Mouse (Mus musculus): Measurements from ENCODE around the gene 4933417A18Rik. TPM values are rescaled to one million over a fixed set of nuclear protein-coding genes. Genes with fewer than 3 reads are reported as not detected.
A peak's percentile ranks its signal among the peaks of the same experiment; 100 is the strongest.
"Not testable (repeated sequence)": the region's sequence is repeated elsewhere in the genome, so short reads cannot be mapped to it uniquely, and the experiment has no call there.

The 4933417A18Rik gene
- polyA plus RNA-seq (2015; fragmentation: Nextera tagmentation; extraction: Ambion mirVana): not detected in 2 replicates

- H3K36me3 ChIP-seq (ENCODE audit: control insufficient read depth, insufficient read depth, low read length): no peaks in the 10 kb centered on the region
- H3K9ac ChIP-seq (ENCODE audit: low read depth, low read length): no peak within 1 kb of the TSS
- no peak for ATAC-seq
- no peaks in the 10 kb centered on the region for H3K9me3 ChIP-seq (ENCODE audit: control insufficient read depth, low read length)
- H3K4me1 ChIP-seq (ENCODE audit: control insufficient read depth, insufficient read depth, low read depth, low read length): no peaks in the 10 kb centered on the region
- H3K27ac ChIP-seq (ENCODE audit: low read depth, low read length): no peak within 1 kb of the TSS
- 83% methylated on average over 4 of the region's 4 CpGs for WGBS
- H3K4me3 ChIP-seq (ENCODE audit: low read length): no peak within 1 kb of the TSS
- H3K27me3 ChIP-seq (replicated peaks; ENCODE audit: control insufficient read depth, insufficient read depth, low read length): no peaks in the 10 kb centered on the region
- H3K4me2 ChIP-seq (ENCODE audit: low read length): no peak within 1 kb of the TSS
These were observed at the start of gene 4933417A18Rik, which contains the start of gene Fam217a for GRCm38 (mm10) chr13:34924210-34924609. TSS of gene 4933417A18Rik (plus strand) at chr13:34924409. TSS of gene Fam217a (minus strand) at chr13:34924310.

DNA sequence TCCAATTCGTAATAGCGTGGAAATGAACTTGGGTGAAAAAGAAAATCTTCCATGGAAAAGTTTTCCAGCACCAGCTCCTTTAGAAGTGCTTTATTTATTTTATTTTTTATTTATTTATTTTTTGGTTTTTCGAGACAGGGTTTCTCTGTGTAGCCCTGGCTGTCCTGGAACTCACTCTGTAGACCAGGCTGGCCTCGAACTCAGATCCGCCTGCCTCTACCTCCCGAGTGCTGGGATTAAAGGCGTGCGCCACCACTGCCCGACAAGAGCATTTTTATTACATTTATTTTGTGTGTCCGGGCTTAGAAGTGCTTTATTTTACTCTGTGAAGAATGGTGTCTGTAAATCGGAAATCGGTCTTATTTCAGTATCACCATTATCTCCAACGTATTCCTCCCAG is 49.5 kb upstream of the 4933417A18Rik start:
- H3K9me3 ChIP-seq (ENCODE audit: control insufficient read depth, low read length); H3K36me3 ChIP-seq (ENCODE audit: control insufficient read depth, insufficient read depth, low read length); H3K27me3 ChIP-seq (replicated peaks; ENCODE audit: control insufficient read depth, insufficient read depth, low read length): not testable (repeated sequence)
- peak overlapping the region; percentile 96 for H3K27ac ChIP-seq (ENCODE audit: low read depth, low read length)
- 18% methylated on average over 13 of the region's 13 CpGs for WGBS
- peak overlapping the region; percentile 96 for H3K4me3 ChIP-seq (ENCODE audit: low read length)
- H3K9ac ChIP-seq (ENCODE audit: low read depth, low read length): peak overlapping the region; percentile 93
- H3K4me2 ChIP-seq (ENCODE audit: low read length): peak overlapping the region; percentile 74
- H3K4me1 ChIP-seq (ENCODE audit: control insufficient read depth, insufficient read depth, low read depth, low read length): peaks cover 19% of the 10 kb centered on the region
- ATAC-seq: peak; percentile 12; the same call in 1 of the 2 replicates

- Histone ChIP-seq H3K27ac (ENCODE audit: low read depth, low read length) (peak within 1 kb of the TSS; percentile 96), H3K36me3 (ENCODE audit: control insufficient read depth, insufficient read depth, low read length) (no peaks in the 10 kb centered on the region), H3K4me3 (ENCODE audit: low read length) (peak within 1 kb of the TSS; percentile 96), H3K9ac (ENCODE audit: low read depth, low read length) (peak within 1 kb of the TSS; percentile 93), H3K9me3 (ENCODE audit: control insufficient read depth, low read length) (no peaks in the 10 kb centered on the region), H3K4me2 (ENCODE audit: low read length) (peak within 1 kb of the TSS; percentile 74), H3K4me1 (ENCODE audit: control insufficient read depth, insufficient read depth, low read depth, low read length) (peaks cover 19% of the 10 kb centered on the region), H3K27me3 (replicated peaks; ENCODE audit: control insufficient read depth, insufficient read depth, low read length) (no peaks in the 10 kb centered on the region)
- ATAC-seq: peak; percentile 85
- 1% methylated on average over 37 of the region's 40 CpGs for whole genome bisulfite sequencing
These were observed 49.0 kb upstream of the 4933417A18Rik start, which contains the start of gene Prpf4b for GRCm38 (mm10) chr13:34875166-34875710. TSS of gene Prpf4b (plus strand) at chr13:34875302.

- peak overlapping the region; percentile 74 for H3K4me2 ChIP-seq (ENCODE audit: low read length)
- no peaks in the 10 kb centered on the region for H3K27me3 ChIP-seq (replicated peaks; ENCODE audit: control insufficient read depth, insufficient read depth, low read length)
- H3K36me3 ChIP-seq (ENCODE audit: control insufficient read depth, insufficient read depth, low read length): no peaks in the 10 kb centered on the region
- ATAC-seq: peak; percentile 13
- H3K4me3 ChIP-seq (ENCODE audit: low read length): peak overlapping the region; percentile 96
- H3K9ac ChIP-seq (ENCODE audit: low read depth, low read length): peak overlapping the region; percentile 93
- H3K9me3 ChIP-seq (ENCODE audit: control insufficient read depth, low read length): no peaks in the 10 kb centered on the region
- WGBS: under 1% methylated on average over 33 of the region's 50 CpGs
- peaks cover 19% of the 10 kb centered on the region for H3K4me1 ChIP-seq (ENCODE audit: control insufficient read depth, insufficient read depth, low read depth, low read length)
- H3K27ac ChIP-seq (ENCODE audit: low read depth, low read length): peak overlapping the region; percentile 96
These were observed 48.3 kb upstream of the 4933417A18Rik start for GRCm38 (mm10) chr13:34875741-34876445.

DNA sequence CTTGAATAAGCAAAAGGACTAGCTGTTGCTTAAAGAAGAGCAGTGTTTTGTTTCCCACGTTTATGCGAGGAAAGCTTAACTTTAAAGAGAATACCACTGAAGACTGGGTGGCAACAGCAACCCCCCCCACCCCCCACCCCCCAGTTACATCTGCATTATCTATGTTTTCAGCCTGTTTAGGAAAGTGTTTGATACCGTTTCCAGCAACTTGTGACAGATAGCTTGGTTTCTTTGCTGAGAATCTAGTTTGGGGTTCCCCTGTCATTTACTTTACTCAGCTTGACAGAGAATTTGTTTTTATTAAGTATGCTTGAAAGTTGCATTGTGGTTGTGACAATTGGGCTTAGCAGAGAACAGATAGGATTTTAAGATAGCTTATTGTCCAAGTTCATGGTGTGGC is 47.7 kb upstream of the 4933417A18Rik start:
- no peak for ATAC-seq
- Histone ChIP-seq H3K27me3 (replicated peaks; ENCODE audit: control insufficient read depth, insufficient read depth, low read length) (no peaks in the 10 kb centered on the region), H3K4me3 (ENCODE audit: low read length) (peak overlapping the region; percentile 96), H3K27ac (ENCODE audit: low read depth, low read length) (no peak overlapping the region), H3K4me1 (ENCODE audit: control insufficient read depth, insufficient read depth, low read depth, low read length) (peaks cover 19% of the 10 kb centered on the region), H3K9ac (ENCODE audit: low read depth, low read length) (peak overlapping the region; percentile 93; the same call in 1 of the 2 replicates), H3K36me3 (ENCODE audit: control insufficient read depth, insufficient read depth, low read length) (no peaks in the 10 kb centered on the region), H3K4me2 (ENCODE audit: low read length) (peak overlapping the region; percentile 74), H3K9me3 (ENCODE audit: control insufficient read depth, low read length) (no peaks in the 10 kb centered on the region)
- 14% methylated on average over 3 of the region's 3 CpGs for WGBS

- H3K9ac ChIP-seq (ENCODE audit: low read depth, low read length): no peak overlapping the region
- H3K4me1 ChIP-seq (ENCODE audit: control insufficient read depth, insufficient read depth, low read depth, low read length): no peaks in the 10 kb centered on the region
- H3K36me3 ChIP-seq (ENCODE audit: control insufficient read depth, insufficient read depth, low read length): peaks cover 49% of the 10 kb centered on the region
- H3K4me3 ChIP-seq (ENCODE audit: low read length): no peak overlapping the region
- no peak overlapping the region for H3K4me2 ChIP-seq (ENCODE audit: low read length)
- no peaks in the 10 kb centered on the region for H3K27me3 ChIP-seq (replicated peaks; ENCODE audit: control insufficient read depth, insufficient read depth, low read length)
- H3K9me3 ChIP-seq (ENCODE audit: control insufficient read depth, low read length): no peaks in the 10 kb centered on the region
- ATAC-seq: no peak
- no peak overlapping the region for H3K27ac ChIP-seq (ENCODE audit: low read depth, low read length)
- WGBS: 70% methylated on average over 1 of the region's 1 CpGs
These were observed 31.3 kb upstream of the 4933417A18Rik start for GRCm38 (mm10) chr13:34892871-34893270.

GRCm38 (mm10) chr13:34914614-34915013 is 9.6 kb upstream of the 4933417A18Rik start:
- 78% methylated on average over 9 of the region's 9 CpGs for WGBS
- Histone ChIP-seq H3K4me3 (ENCODE audit: low read length) (no peak overlapping the region), H3K9ac (ENCODE audit: low read depth, low read length) (no peak overlapping the region), H3K27ac (ENCODE audit: low read depth, low read length) (no peak overlapping the region), H3K9me3 (ENCODE audit: control insufficient read depth, low read length) (no peaks in the 10 kb centered on the region), H3K36me3 (ENCODE audit: control insufficient read depth, insufficient read depth, low read length) (no peaks in the 10 kb centered on the region), H3K4me2 (ENCODE audit: low read length) (no peak overlapping the region), H3K4me1 (ENCODE audit: control insufficient read depth, insufficient read depth, low read depth, low read length) (no peaks in the 10 kb centered on the region), H3K27me3 (replicated peaks; ENCODE audit: control insufficient read depth, insufficient read depth, low read length) (no peaks in the 10 kb centered on the region)
- ATAC-seq: no peak

GRCm38 (mm10) chr13:34916520-34917167 is 7.6 kb upstream of the 4933417A18Rik start:
- Histone ChIP-seq H3K27ac (ENCODE audit: low read depth, low read length) (no peak overlapping the region), H3K4me3 (ENCODE audit: low read length) (peak overlapping the region; percentile 24), H3K9me3 (ENCODE audit: control insufficient read depth, low read length) (no peaks in the 10 kb centered on the region), H3K9ac (ENCODE audit: low read depth, low read length) (no peak overlapping the region), H3K4me2 (ENCODE audit: low read length) (peak overlapping the region; percentile 56), H3K36me3 (ENCODE audit: control insufficient read depth, insufficient read depth, low read length) (no peaks in the 10 kb centered on the region), H3K4me1 (ENCODE audit: control insufficient read depth, insufficient read depth, low read depth, low read length) (no peaks in the 10 kb centered on the region), H3K27me3 (replicated peaks; ENCODE audit: control insufficient read depth, insufficient read depth, low read length) (no peaks in the 10 kb centered on the region)
- 35% methylated on average over 32 of the region's 37 CpGs for WGBS
- peak; percentile 80 for ATAC-seq

Measured in hindbrain, embryonic 16.5 days (tissue).